ENCODE assay signal across 8 mouse cellular contexts in the genomic region with DNA sequence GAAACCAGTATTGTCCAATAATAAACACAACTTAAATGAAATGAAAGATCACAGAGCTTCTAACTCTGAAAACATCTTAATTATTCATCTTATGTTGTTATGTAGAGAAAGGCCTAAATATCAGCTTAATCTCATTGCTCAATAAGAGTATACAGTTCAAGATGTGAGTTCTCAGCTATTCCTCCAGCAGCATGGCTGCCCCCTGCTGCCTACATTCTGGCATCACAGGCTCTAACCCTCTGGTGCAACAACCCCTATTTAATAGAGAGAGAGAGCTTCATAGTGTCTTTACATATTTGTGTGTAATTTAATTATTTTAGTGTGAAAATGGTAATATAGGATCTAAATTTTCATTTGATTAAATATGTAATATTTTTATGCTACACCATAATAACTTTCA.
DNase-seq lines count a peak whose midpoint lies in the region; ATAC-seq and TF ChIP-seq lines count a peak whose summit lies in the region.
"Had no signal": no experiment of that assay in that cellular context is flagged by ENCODE, and none has a peak within 500 bp of the region (broad histone marks: within the 10 kb centered on the region; RNA-seq: fewer than 3 reads in every experiment).

No protein-coding gene starts in this region.

- no peaks in the 10 kb centered on the region for H3K9me3 ChIP-seq in hindbrain, postnatal 0 days (ENCODE audit: low read length)

- no peak for ATAC-seq in hindbrain, postnatal 0 days

- no peaks in the 10 kb centered on the region for H3K27me3 ChIP-seq in hindbrain, postnatal 0 days (ENCODE audit: insufficient read depth, low read length)

- no peak overlapping the region for H3K4me3 ChIP-seq in left cerebral cortex, adult 2 months
- H3K4me3 ChIP-seq in hindbrain, postnatal 0 days (ENCODE audit: low read length) = no peak overlapping the region

- no peak overlapping the region for H3K4me2 ChIP-seq in hindbrain, postnatal 0 days (ENCODE audit: low read depth, low read length)

- TF ChIP-seq CTCF in left cerebral cortex, adult 2 months (IDR thresholded peaks at IDR 0.05) = peak; percentile 44
- TF ChIP-seq CTCF in hindbrain, postnatal 0 days (IDR thresholded peaks at IDR 0.05; ENCODE audit: low read depth) = peak; percentile 17; the same call in 1 of the 2 replicates

- H3K27ac ChIP-seq in left cerebral cortex, adult 2 months = no peak overlapping the region
- H3K27ac ChIP-seq in hindbrain, postnatal 0 days = no peak overlapping the region

- no peaks in the 10 kb centered on the region for H3K4me1 ChIP-seq in hindbrain, postnatal 0 days (ENCODE audit: insufficient read depth, low read length)

- no peaks in the 10 kb centered on the region for H3K36me3 ChIP-seq in hindbrain, postnatal 0 days (ENCODE audit: insufficient read depth, low read length)

- H3K9ac ChIP-seq in hindbrain, postnatal 0 days (replicated peaks; ENCODE audit: low read length) = no peak overlapping the region

- no peak for DNase-seq in left cerebral cortex, adult 2 months (ENCODE audit: extremely low spot score in 1 of 2, low spot score in 2 of 2)
- DNase-seq in left cerebral cortex, postnatal 14 days (ENCODE audit: low spot score in 2 of 2) = no peak
- DNase-seq in ES-CJ7 (ENCODE audit: low read depth, low spot score) (peak; percentile 28), WW6 (ENCODE audit: low read depth, low spot score) (peak; percentile 3)
- peak; percentile 3 for DNase-seq in hindbrain, postnatal 0 days (ENCODE audit: low spot score)
- no peak for DNase-seq in layer of hippocampus, adult 11-12 months (ENCODE audit: low spot score)
- DNase-seq in heart, adult 18-20 months = no peak
- DNase-seq: thymus, postnatal 14 days had no signal

- intact Hi-C loops in left cerebral cortex, adult 2 months (cut with DNase I) = no loop called here
- intact Hi-C loops in left cerebral cortex, postnatal 14 days (cut with DNase I) = no loop called here

Comparison
In these comparisons a context has a peak if more than half of its experiments do, and no peak if none do; other contexts are left out.
1. DNase-seq: peak in ES-CJ7 (single experiment), WW6 (single experiment) and hindbrain, postnatal 0 days (single experiment); none in left cerebral cortex, adult 2 months (0 of 2), left cerebral cortex, postnatal 14 days (0 of 2), layer of hippocampus, adult 11-12 months (single experiment) and heart, adult 18-20 months (0 of 2).